Mouse (Mus musculus) liver, adult 2 months (tissue): Measurements from ENCODE around the gene Cdk6.

ENCODE experiments used
- CTCF ChIP-seq: fragments of 200-500 bp; IDR thresholded peaks from 2 replicates; pipeline ENCODE4 v1.5.1; 2011; ENCODE audit warnings: low read depth, low read length, control low read depth
- POLR2A ChIP-seq: fragments of 200-500 bp; IDR thresholded peaks from 2 replicates; pipeline ENCODE4 v1.6.1; 2011; ENCODE audit warnings: low read length, control low read depth; ENCODE audit not compliant: insufficient read depth; ENCODE audit errors: extremely low read depth

DNA sequence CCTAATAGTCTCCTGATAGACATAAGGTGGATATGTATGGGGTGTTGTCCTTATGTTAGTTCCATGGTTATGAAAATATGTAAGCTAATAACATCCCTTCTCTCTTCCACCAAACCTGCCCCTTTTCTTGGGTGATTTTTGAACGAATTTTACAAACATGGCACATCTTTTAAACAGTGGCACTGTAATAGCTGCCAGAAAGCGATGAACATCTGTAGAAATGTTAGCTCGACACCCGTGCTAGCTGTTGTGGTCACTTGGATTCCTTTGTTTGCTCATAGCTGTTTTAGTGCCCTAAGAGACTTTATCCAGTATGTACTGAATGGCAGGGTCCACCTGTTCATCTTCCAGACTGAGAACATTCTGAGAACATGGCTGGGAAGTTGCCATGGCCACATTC is 230.0 kb downstream of the Cdk6 start, which contains the start of gene 1700109H08Rik:
- no peak for TF ChIP-seq CTCF
- TF ChIP-seq POLR2A: no peak
